Mouse (Mus musculus) forebrain, embryonic 16.5 days (tissue): ENCODE results near the gene Gripap1. TPM values are rescaled to one million over a fixed set of nuclear protein-coding genes. Genes with fewer than 3 reads are reported as not detected.
"Not testable (repeated sequence)": the region's sequence is repeated elsewhere in the genome, so short reads cannot be mapped to it uniquely, and the experiment has no call there.

Experiments
- ATAC-seq: fragments of 200-750 bp; cut with Nextera tagmentation; 2 replicates; pipeline ENCODE4 v1.8.0; 2017; ENCODE audit warnings: mild to moderate bottlenecking, moderate library complexity
- H3K27ac ChIP-seq: fragments of 300-500 bp; sonication (generic); 2 replicates; pipeline ENCODE4 v1.5.1; 2014; ENCODE audit warnings: low read length, control low read depth
- H3K27me3 ChIP-seq: fragments of 300-500 bp; sonication (generic); replicated peaks from 2 replicates; pipeline ENCODE4 v1.6.1; 2014; ENCODE audit warnings: low read length; ENCODE audit not compliant: control insufficient read depth, insufficient read depth
- H3K36me3 ChIP-seq: fragments of 300-500 bp; sonication (generic); 2 replicates; pipeline ENCODE4 v1.6.1; 2014; ENCODE audit not compliant: control insufficient read depth, insufficient read depth
- H3K4me1 ChIP-seq: fragments of 300-500 bp; sonication (generic); replicated peaks from 2 replicates; pipeline ENCODE4 v1.6.1; 2014; ENCODE audit warnings: low read length; ENCODE audit not compliant: control insufficient read depth, insufficient read depth
- H3K4me2 ChIP-seq: fragments of 300-500 bp; sonication (generic); 2 replicates; pipeline ENCODE4 v1.6.1; 2014; ENCODE audit warnings: mild to moderate bottlenecking, low read length, control low read depth
- H3K4me3 ChIP-seq: fragments of 300-500 bp; sonication (generic); replicated peaks from 2 replicates; pipeline ENCODE4 v1.5.1; 2014; ENCODE audit warnings: mild to moderate bottlenecking, low read length, control low read depth
- H3K9ac ChIP-seq: fragments of 300-500 bp; sonication (generic); replicated peaks from 2 replicates; pipeline ENCODE4 v1.6.1; 2014; ENCODE audit warnings: low read depth, low read length, control low read depth
- H3K9me3 ChIP-seq: fragments of 300-500 bp; sonication (generic); 2 replicates; pipeline ENCODE4 v1.6.1; 2016; ENCODE audit warnings: low read length; ENCODE audit not compliant: control insufficient read depth
- WGBS: fragments of 180-500 bp; shearing (Covaris S2); extraction: QIAGEN DNeasy Blood & Tissue Kit; methylation state at CpG from one replicate; pipeline ENCODE4 v1.1.7; 2014; 5-methylcytosine and 5-hydroxymethylcytosine counted together
- polyA plus RNA-seq: library from polyadenylated mRNA; unstranded; fragments of >200 nt; fragmentation: Nextera tagmentation; extraction: Ambion mirVana; gene quantifications from 2 replicates; pipeline ENCODE4 v1.2.1, GENCODE M21; 2015

The Gripap1 gene
- 72.6 and 81.9 TPM in 2 replicates for polyA plus RNA-seq

- Histone ChIP-seq H3K9ac (peak within 1 kb of the TSS; percentile 63), H3K9me3 (no peaks in the 10 kb centered on the region), H3K4me3 (peak within 1 kb of the TSS; percentile 62), H3K4me1 (peaks cover 6% of the 10 kb centered on the region), H3K27ac (0 out of 2 replicates have a peak within 1 kb of the TSS, but pooled peaks have one; percentile 28), H3K36me3 (no peaks in the 10 kb centered on the region), H3K27me3 (no peaks in the 10 kb centered on the region), H3K4me2 (peak within 1 kb of the TSS; percentile 72)
- ATAC-seq, result peak; percentile 93
- WGBS, result 13% methylated on average over 24 of the region's 24 CpGs
Measured at GRCm38 (mm10) chrX:7789542-7790136, at the start of gene Gripap1. Gene Gripap1 (plus strand): TSS chrX:7789765.

GRCm38 (mm10) chrX:7740082-7740819 lies 49.3 kb upstream of the Gripap1 start:
- peaks cover 4% of the 10 kb centered on the region; the same call in 1 of the 2 replicates for H3K4me1 ChIP-seq
- no peak for ATAC-seq
- no peak overlapping the region for H3K4me2 ChIP-seq
- 0 out of 2 replicates have a peak, but pooled peaks cover 8% of the 10 kb centered on the region for H3K36me3 ChIP-seq
- H3K27ac ChIP-seq, result no peak overlapping the region
- H3K27me3 ChIP-seq, result no peaks in the 10 kb centered on the region
- 79% methylated on average over 10 of the region's 10 CpGs for WGBS
- no peak overlapping the region for H3K4me3 ChIP-seq
- no peaks in the 10 kb centered on the region for H3K9me3 ChIP-seq
- no peak overlapping the region for H3K9ac ChIP-seq

GRCm38 (mm10) chrX:7741103-7741502 lies 48.5 kb upstream of the Gripap1 start:
- H3K27ac ChIP-seq, result no peak overlapping the region
- H3K9me3 ChIP-seq, result no peaks in the 10 kb centered on the region
- H3K4me2 ChIP-seq, result no peak overlapping the region
- H3K4me1 ChIP-seq, result peaks cover 4% of the 10 kb centered on the region; the same call in 1 of the 2 replicates
- no peak overlapping the region for H3K4me3 ChIP-seq
- no peak overlapping the region for H3K9ac ChIP-seq
- H3K27me3 ChIP-seq, result no peaks in the 10 kb centered on the region
- no peak for ATAC-seq
- WGBS, result 87% methylated on average over 5 of the region's 5 CpGs
- 0 out of 2 replicates have a peak, but pooled peaks cover 6% of the 10 kb centered on the region for H3K36me3 ChIP-seq

- no peak overlapping the region for H3K4me3 ChIP-seq
- peaks cover 4% of the 10 kb centered on the region; the same call in 1 of the 2 replicates for H3K4me1 ChIP-seq
- H3K9ac ChIP-seq, result no peak overlapping the region
- H3K36me3 ChIP-seq, result no peaks in the 10 kb centered on the region
- no peaks in the 10 kb centered on the region for H3K9me3 ChIP-seq
- H3K4me2 ChIP-seq, result no peak overlapping the region
- no peaks in the 10 kb centered on the region for H3K27me3 ChIP-seq
- H3K27ac ChIP-seq, result no peak overlapping the region
- 53% methylated on average over 5 of the region's 5 CpGs for WGBS
- ATAC-seq, result no peak
Measured at GRCm38 (mm10) chrX:7743470-7743869, 46.1 kb upstream of the Gripap1 start.

DNA sequence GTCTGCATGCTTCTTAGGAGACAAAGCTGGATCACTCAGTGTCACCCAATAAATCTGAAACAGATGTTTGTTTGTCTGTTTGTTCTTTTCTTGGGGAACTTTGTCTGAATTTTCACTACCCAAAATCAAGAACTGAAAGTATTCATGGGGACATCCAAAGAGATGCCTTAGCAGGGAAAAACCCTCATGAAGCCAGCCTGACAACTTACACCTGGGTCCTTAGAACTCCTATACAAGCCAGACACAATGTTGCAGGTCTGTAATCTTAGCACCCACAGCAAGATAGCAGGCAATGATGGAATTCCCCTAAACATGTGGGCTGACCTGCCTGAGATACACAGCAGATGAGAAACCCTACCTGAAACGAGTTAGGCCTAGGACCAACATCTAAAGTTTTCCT lies 44.6 kb upstream of the Gripap1 start:
- no peaks in the 10 kb centered on the region for H3K36me3 ChIP-seq
- no peak overlapping the region for H3K4me2 ChIP-seq
- H3K27ac ChIP-seq, result no peak overlapping the region
- H3K9ac ChIP-seq, result no peak overlapping the region
- H3K27me3 ChIP-seq, result no peaks in the 10 kb centered on the region
- no peak for ATAC-seq
- 64% methylated on average over 1 of the region's 1 CpGs for WGBS
- H3K9me3 ChIP-seq, result no peaks in the 10 kb centered on the region
- no peak overlapping the region for H3K4me3 ChIP-seq
- 0 out of 2 replicates have a peak, but pooled peaks cover 4% of the 10 kb centered on the region for H3K4me1 ChIP-seq

DNA sequence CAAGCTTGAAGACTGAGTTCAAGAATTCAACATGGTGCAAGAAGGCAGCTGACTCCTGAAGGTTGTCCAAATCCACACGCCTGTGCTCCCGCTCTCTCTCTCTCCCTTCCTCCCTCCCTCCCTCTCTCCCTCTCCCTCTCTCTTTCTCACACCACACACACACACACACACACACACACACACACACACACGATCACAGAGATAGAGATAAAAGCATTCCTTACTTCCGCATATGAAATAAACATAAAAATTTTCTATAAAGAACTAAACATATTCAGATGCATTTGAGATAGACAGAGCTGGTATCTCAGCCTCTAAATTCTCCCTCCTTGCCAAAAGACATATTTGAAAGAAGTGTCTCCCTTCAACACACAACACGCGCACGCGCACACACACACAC lies 44.1 kb upstream of the Gripap1 start:
- Histone ChIP-seq H3K27me3 (no peaks in the 10 kb centered on the region), H3K4me3 (no peak overlapping the region), H3K27ac (no peak overlapping the region), H3K4me2 (no peak overlapping the region), H3K4me1 (0 out of 2 replicates have a peak, but pooled peaks cover 4% of the 10 kb centered on the region), H3K9ac (no peak overlapping the region), H3K9me3 (no peaks in the 10 kb centered on the region), H3K36me3 (no peaks in the 10 kb centered on the region)
- ATAC-seq, result no peak
- WGBS, result 87% methylated on average over 8 of the region's 8 CpGs

DNA sequence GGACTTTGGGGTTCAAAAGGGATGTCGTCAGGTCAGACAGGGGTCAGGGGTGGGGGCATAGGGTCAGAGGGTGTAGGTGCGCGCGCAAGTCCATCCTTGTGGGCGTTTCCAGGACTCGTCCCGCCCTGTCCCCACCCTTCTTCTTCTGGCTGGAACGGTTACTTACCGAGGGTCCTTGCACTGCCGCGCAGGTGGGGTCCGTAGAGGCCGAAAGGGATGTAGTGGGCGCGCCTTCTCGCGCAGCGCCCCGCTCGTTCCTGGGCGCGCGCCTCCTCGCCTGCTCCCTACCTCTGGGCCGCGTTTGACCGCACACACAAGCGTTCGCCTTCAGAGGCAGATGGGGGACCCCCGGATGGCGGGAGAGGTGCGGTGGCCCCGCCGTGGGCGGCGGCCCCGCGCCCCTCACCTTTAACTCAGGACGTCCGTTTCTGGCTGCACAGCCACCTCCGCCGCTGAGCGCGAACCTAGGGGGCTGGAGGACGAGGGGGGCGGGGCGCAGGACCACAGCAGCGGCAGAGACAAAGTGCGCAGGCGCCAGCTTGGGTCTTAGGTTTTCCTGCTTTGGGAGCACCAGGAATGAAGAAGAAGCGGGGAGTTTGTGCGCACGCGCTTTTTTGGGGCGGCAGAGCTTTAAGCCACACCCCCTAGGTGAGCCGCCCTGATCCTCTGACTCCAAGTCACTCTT lies 39.0 kb upstream of the Gripap1 start, which contains the start of gene Ccdc120:
Gene Ccdc120, minus strand, starts transcription at position 474 of the 685 bp plus-strand sequence.
- Histone ChIP-seq H3K9ac (peak within 1 kb of the TSS; percentile 79), H3K4me3 (peak within 1 kb of the TSS; percentile 70), H3K4me2 (peak within 1 kb of the TSS; percentile 57), H3K27ac (peak within 1 kb of the TSS; percentile 50), H3K9me3 (no peaks in the 10 kb centered on the region), H3K4me1 (0 out of 2 replicates have a peak, but pooled peaks cover 4% of the 10 kb centered on the region), H3K36me3 (no peaks in the 10 kb centered on the region), H3K27me3 (no peaks in the 10 kb centered on the region)
- 17% methylated on average over 24 of the region's 56 CpGs for WGBS
- ATAC-seq, result peak; percentile 86

GRCm38 (mm10) chrX:7753627-7754026 lies 35.9 kb upstream of the Gripap1 start:
- H3K36me3 ChIP-seq, H3K27me3 ChIP-seq, H3K9ac ChIP-seq, ATAC-seq, H3K9me3 ChIP-seq, H3K4me3 ChIP-seq, H3K4me1 ChIP-seq, H3K4me2 ChIP-seq, H3K27ac ChIP-seq: not testable (repeated sequence)
- WGBS, result 27% methylated on average over 2 of the region's 3 CpGs
